Mouse (Mus musculus) ES-E14 (cell line): ENCODE measurements around the gene Sipa1l3.

ENCODE experiments used
- CHD2 ChIP-seq: IDR thresholded peaks from 2 replicates; pipeline ENCODE4 v1.6.1; 2014; ENCODE audit warnings: mild to moderate bottlenecking, low read depth, low read length, inconsistent platforms
- HCFC1 ChIP-seq: IDR thresholded peaks from 2 replicates; pipeline ENCODE4 v1.6.1; 2012; ENCODE audit warnings: low read length, inconsistent platforms, borderline replicate concordance; ENCODE audit not compliant: insufficient read depth
- MAFK ChIP-seq: IDR thresholded peaks from 2 replicates; pipeline ENCODE4 v1.6.1; 2014; ENCODE audit warnings: mild to moderate bottlenecking, low read depth, low read length, inconsistent platforms; ENCODE audit not compliant: insufficient read depth
- ZC3H11A ChIP-seq: IDR thresholded peaks from 2 replicates; pipeline ENCODE4 v1.6.1; 2012; ENCODE audit warnings: low read depth, mild to moderate bottlenecking, inconsistent platforms, low read length, borderline replicate concordance
- ZNF384 ChIP-seq: IDR thresholded peaks from 2 replicates; pipeline ENCODE4 v1.6.1; 2012; ENCODE audit warnings: low read depth, low read length, inconsistent platforms

- TF ChIP-seq HCFC1 (no peak), ZC3H11A (no peak), MAFK (no peak), ZNF384 (no peak), CHD2 (no peak)
These were observed 17.2 kb downstream of the Sipa1l3 start for GRCm38 (mm10) chr7:29501214-29501613.
